Mouse (Mus musculus) spleen, adult 2 months (tissue): Measurements from ENCODE around the gene Tns4.

Experiments used
- CTCF ChIP-seq: fragments of 200-500 bp; IDR thresholded peaks from 2 replicates; pipeline ENCODE4 v1.5.1; 2011; ENCODE audit warnings: mild to moderate bottlenecking, inconsistent platforms; ENCODE audit not compliant: insufficient read depth, insufficient read length, insufficient replicate concordance; ENCODE audit errors: extremely low read depth
- POLR2A ChIP-seq: fragments of 200-500 bp; IDR thresholded peaks from 2 replicates; pipeline ENCODE4 v1.6.1; 2011; ENCODE audit warnings: low read depth, low read length, inconsistent platforms

GRCm38 (mm10) chr11:99025878-99026277 lies 63.2 kb downstream of the Tns4 start:
- no peak for TF ChIP-seq POLR2A
- TF ChIP-seq CTCF = no peak
